16 mouse cellular contexts compared by ENCODE assay signal in the genomic region with DNA sequence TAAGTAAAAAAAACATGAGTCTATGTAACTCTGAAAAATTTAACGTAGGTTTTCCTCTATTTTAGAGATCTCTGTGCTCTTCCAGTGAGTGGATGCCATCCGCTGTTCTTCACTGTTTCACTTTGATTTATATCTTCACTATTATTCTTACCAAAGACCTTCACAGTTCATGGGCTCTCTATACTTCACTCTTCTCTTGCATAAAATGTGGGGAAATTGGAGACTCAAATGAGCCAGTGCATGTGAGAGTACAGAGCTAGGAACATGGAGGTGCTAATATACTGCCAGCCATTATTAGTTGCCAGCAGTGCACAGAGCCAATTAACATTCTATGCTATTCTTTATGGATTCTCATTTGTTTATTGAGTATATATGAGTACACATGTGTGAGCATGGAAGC.
"Had no signal": no experiment of that assay in that cellular context is flagged by ENCODE, and none has a peak within 500 bp of the region (broad histone marks: within the 10 kb centered on the region; RNA-seq: fewer than 3 reads in every experiment).

No protein-coding gene starts in this region.

- H3K4me2 ChIP-seq: neural tube, embryonic 13.5 days; neural tube, embryonic 15.5 days; stomach, embryonic 15.5 days had no signal

- H3K9me3 ChIP-seq: neural tube, embryonic 13.5 days; neural tube, embryonic 15.5 days; stomach, embryonic 15.5 days had no signal

- H3K4me1 ChIP-seq: neural tube, embryonic 13.5 days; neural tube, embryonic 15.5 days; stomach, embryonic 15.5 days had no signal

- H3K36me3 ChIP-seq: neural tube, embryonic 13.5 days; neural tube, embryonic 15.5 days; stomach, embryonic 15.5 days had no signal

- H3K4me3 ChIP-seq: neural tube, embryonic 13.5 days; neural tube, embryonic 15.5 days; stomach, embryonic 15.5 days had no signal

- DNase-seq: retina, postnatal 1 day; right cerebral cortex, adult 18-20 months; right cerebral cortex, postnatal 14 days; right cerebral cortex, postnatal 25 days; right cerebral cortex, postnatal 4 days; spleen, adult 18-20 months; thymus, adult 18-20 months; thymus, adult 2 months; thymus, postnatal 14 days; thymus, postnatal 25 days; thymus, postnatal 36 days; thymus, postnatal 4 days had no signal

- H3K27ac ChIP-seq: neural tube, embryonic 13.5 days; neural tube, embryonic 15.5 days; stomach, embryonic 15.5 days; stomach, postnatal 0 days had no signal

- H3K27me3 ChIP-seq: neural tube, embryonic 13.5 days; neural tube, embryonic 15.5 days; stomach, embryonic 15.5 days had no signal

- H3K9ac ChIP-seq: neural tube, embryonic 13.5 days; neural tube, embryonic 15.5 days; stomach, embryonic 15.5 days had no signal
